Mouse (Mus musculus): Measurements from ENCODE around the gene Ephx1. TPM values are rescaled to one million over a fixed set of nuclear protein-coding genes. Genes with fewer than 3 reads are reported as not detected.
"Not testable (repeated sequence)": the region's sequence is repeated elsewhere in the genome, so short reads cannot be mapped to it uniquely, and the experiment has no call there.

Ephx1 gene
- polyA plus RNA-seq, 1 experiment from 2014 or later: 4.4 TPM

- not testable (repeated sequence) for H3K36me3 ChIP-seq (ENCODE audit: control insufficient read depth, insufficient read depth, low read length); H3K27me3 ChIP-seq (replicated peaks; ENCODE audit: control insufficient read depth, insufficient read depth, low read length); H3K27ac ChIP-seq (ENCODE audit: low read length); H3K9me3 ChIP-seq (ENCODE audit: control insufficient read depth, low read length)
- H3K4me1 ChIP-seq (ENCODE audit: control insufficient read depth, insufficient read depth, low read length): peaks cover 13% of the 10 kb centered on the region
- WGBS: 4% methylated on average over 38 of the region's 41 CpGs
- peak; percentile 93 for ATAC-seq
- peak overlapping the region; percentile 60 for H3K4me2 ChIP-seq (ENCODE audit: low read depth, low read length)
- peak overlapping the region; percentile 39 for H3K4me3 ChIP-seq (ENCODE audit: low read length)
- H3K9ac ChIP-seq (ENCODE audit: low read depth, low read length): peak overlapping the region; percentile 49; the same call in 1 of the 2 replicates
Measured at GRCm38 (mm10) chr1:180936610-180937398, 83.9 kb downstream of the Ephx1 start.

GRCm38 (mm10) chr1:180934467-180935419, 86.0 kb downstream of the Ephx1 start, which contains the start of gene Lefty1:
Lefty1 (plus strand) TSS chr1:180935022.
- H3K4me3 ChIP-seq (ENCODE audit: low read length): no peak within 1 kb of the TSS
- ATAC-seq: no peak
- peaks cover 8% of the 10 kb centered on the region; the same call in 1 of the 2 replicates for H3K27me3 ChIP-seq (replicated peaks; ENCODE audit: control insufficient read depth, insufficient read depth, low read length)
- H3K36me3 ChIP-seq (ENCODE audit: control insufficient read depth, insufficient read depth, low read length): no peaks in the 10 kb centered on the region
- 34% methylated on average over 21 of the region's 21 CpGs for WGBS
- H3K4me2 ChIP-seq (ENCODE audit: low read depth, low read length): no peak within 1 kb of the TSS
- no peak within 1 kb of the TSS; the same call in 1 of the 2 replicates for H3K9ac ChIP-seq (ENCODE audit: low read depth, low read length)
- H3K4me1 ChIP-seq (ENCODE audit: control insufficient read depth, insufficient read depth, low read length): peaks cover 3% of the 10 kb centered on the region; the same call in 1 of the 2 replicates
- H3K9me3 ChIP-seq (ENCODE audit: control insufficient read depth, low read length): no peaks in the 10 kb centered on the region
- no peak within 1 kb of the TSS for H3K27ac ChIP-seq (ENCODE audit: low read length)

GRCm38 (mm10) chr1:180933659-180934058, 87.0 kb downstream of the Ephx1 start:
- no peaks in the 10 kb centered on the region for H3K9me3 ChIP-seq (ENCODE audit: control insufficient read depth, low read length)

GRCm38 (mm10) chr1:180931106-180931505, 89.6 kb downstream of the Ephx1 start:
- WGBS: 58% methylated on average over 3 of the region's 3 CpGs

More at GRCm38 (mm10) chr1:180933659-180934058, 87.0 kb downstream of the Ephx1 start:
- no peaks in the 10 kb centered on the region for H3K36me3 ChIP-seq (ENCODE audit: control insufficient read depth, insufficient read depth, low read length)
- peaks cover 3% of the 10 kb centered on the region; the same call in 1 of the 2 replicates for H3K4me1 ChIP-seq (ENCODE audit: control insufficient read depth, insufficient read depth, low read length)
- no peak overlapping the region for H3K4me3 ChIP-seq (ENCODE audit: low read length)
- 39% methylated on average over 6 of the region's 6 CpGs for WGBS
- H3K4me2 ChIP-seq (ENCODE audit: low read depth, low read length): no peak overlapping the region
- no peak for ATAC-seq
- H3K27ac ChIP-seq (ENCODE audit: low read length): no peak overlapping the region
- H3K9ac ChIP-seq (ENCODE audit: low read depth, low read length): no peak overlapping the region
- H3K27me3 ChIP-seq (replicated peaks; ENCODE audit: control insufficient read depth, insufficient read depth, low read length): peaks cover 8% of the 10 kb centered on the region; the same call in 1 of the 2 replicates

GRCm38 (mm10) chr1:180929599-180929998, 91.1 kb downstream of the Ephx1 start:
- H3K27ac ChIP-seq (ENCODE audit: low read length): no peak overlapping the region

More at GRCm38 (mm10) chr1:180931106-180931505, 89.6 kb downstream of the Ephx1 start:
- H3K27me3 ChIP-seq (replicated peaks; ENCODE audit: control insufficient read depth, insufficient read depth, low read length): peaks cover 8% of the 10 kb centered on the region; the same call in 1 of the 2 replicates
- no peak for ATAC-seq
- no peak overlapping the region for H3K9ac ChIP-seq (ENCODE audit: low read depth, low read length)
- no peaks in the 10 kb centered on the region for H3K36me3 ChIP-seq (ENCODE audit: control insufficient read depth, insufficient read depth, low read length)
- H3K9me3 ChIP-seq (ENCODE audit: control insufficient read depth, low read length): no peaks in the 10 kb centered on the region
- no peak overlapping the region for H3K4me3 ChIP-seq (ENCODE audit: low read length)
- H3K4me2 ChIP-seq (ENCODE audit: low read depth, low read length): no peak overlapping the region
- no peak overlapping the region for H3K27ac ChIP-seq (ENCODE audit: low read length)
- H3K4me1 ChIP-seq (ENCODE audit: control insufficient read depth, insufficient read depth, low read length): no peaks in the 10 kb centered on the region

GRCm38 (mm10) chr1:180926286-180926685, 94.4 kb downstream of the Ephx1 start:
- Histone ChIP-seq H3K4me2 (ENCODE audit: low read depth, low read length) (no peak overlapping the region), H3K9ac (ENCODE audit: low read depth, low read length) (no peak overlapping the region), H3K4me1 (ENCODE audit: control insufficient read depth, insufficient read depth, low read length) (no peaks in the 10 kb centered on the region), H3K9me3 (ENCODE audit: control insufficient read depth, low read length) (no peaks in the 10 kb centered on the region), H3K36me3 (ENCODE audit: control insufficient read depth, insufficient read depth, low read length) (no peaks in the 10 kb centered on the region), H3K4me3 (ENCODE audit: low read length) (no peak overlapping the region), H3K27me3 (replicated peaks; ENCODE audit: control insufficient read depth, insufficient read depth, low read length) (no peaks in the 10 kb centered on the region), H3K27ac (ENCODE audit: low read length) (no peak overlapping the region)
- ATAC-seq: no peak
- WGBS: 69% methylated on average over 4 of the region's 4 CpGs

More at GRCm38 (mm10) chr1:180929599-180929998, 91.1 kb downstream of the Ephx1 start:
- Histone ChIP-seq H3K4me2 (ENCODE audit: low read depth, low read length) (no peak overlapping the region), H3K9me3 (ENCODE audit: control insufficient read depth, low read length) (no peaks in the 10 kb centered on the region), H3K9ac (ENCODE audit: low read depth, low read length) (no peak overlapping the region), H3K27me3 (replicated peaks; ENCODE audit: control insufficient read depth, insufficient read depth, low read length) (no peaks in the 10 kb centered on the region), H3K4me3 (ENCODE audit: low read length) (no peak overlapping the region), H3K36me3 (ENCODE audit: control insufficient read depth, insufficient read depth, low read length) (no peaks in the 10 kb centered on the region), H3K4me1 (ENCODE audit: control insufficient read depth, insufficient read depth, low read length) (no peaks in the 10 kb centered on the region)
- no peak for ATAC-seq
- WGBS: 40% methylated on average over 2 of the region's 2 CpGs

Other genes starting within 250 kb of the Ephx1 start
- gene H3f3a, start 207.0 kb downstream of the Ephx1 start, polyA plus RNA-seq (2015; fragmentation: Nextera tagmentation; extraction: Ambion mirVana): 1,661 and 1,810 TPM in 2 replicates
- gene Sde2, start 169.8 kb downstream of the Ephx1 start, polyA plus RNA-seq (2015; fragmentation: Nextera tagmentation; extraction: Ambion mirVana): 28.3 and 30.8 TPM in 2 replicates
- 0.05 TPM in 1 of 2 replicates, not detected in the other for gene Lefty2, start 127.8 kb downstream of the Ephx1 start, polyA plus RNA-seq (2015; fragmentation: Nextera tagmentation; extraction: Ambion mirVana)
- 63.8 and 73.2 TPM in 2 replicates for gene Pycr2, start 116.6 kb downstream of the Ephx1 start, polyA plus RNA-seq (2015; fragmentation: Nextera tagmentation; extraction: Ambion mirVana)
- 1.8 and 2.0 TPM in 2 replicates for gene Lefty1, start 85.9 kb downstream of the Ephx1 start, polyA plus RNA-seq (2015; fragmentation: Nextera tagmentation; extraction: Ambion mirVana)
- gene Tmem63a, start 78.6 kb downstream of the Ephx1 start, polyA plus RNA-seq (2015; fragmentation: Nextera tagmentation; extraction: Ambion mirVana): 14.9 and 16.2 TPM in 2 replicates
- not detected in 2 replicates for gene 9130409I23Rik, start 30.3 kb upstream of the Ephx1 start, polyA plus RNA-seq (2015; fragmentation: Nextera tagmentation; extraction: Ambion mirVana)
- gene Nvl, start 123.3 kb upstream of the Ephx1 start, polyA plus RNA-seq (2015; fragmentation: Nextera tagmentation; extraction: Ambion mirVana): 18.5 and 18.9 TPM in 2 replicates
- gene Cnih4, start 123.8 kb upstream of the Ephx1 start, polyA plus RNA-seq (2015; fragmentation: Nextera tagmentation; extraction: Ambion mirVana): 136 and 142 TPM in 2 replicates
- 22.4 and 25.5 TPM in 2 replicates for gene Wdr26, start 191.1 kb upstream of the Ephx1 start, polyA plus RNA-seq (2015; fragmentation: Nextera tagmentation; extraction: Ambion mirVana)